Mouse (Mus musculus): ENCODE measurements at regions not wholly inside any gene's neighbourhood (a gene's known extent, or its start where the extent isn't known, plus 50 kb on each side); places are given as distances from the start of the nearest gene placed in this dataset.
"Not testable (repeated sequence)": the region's sequence is repeated elsewhere in the genome, so short reads cannot be mapped to it uniquely, and the experiment has no call there.

- DNase-seq (ENCODE audit: low spot score in 2 of 2): no peak
These were observed 619.8 kb downstream of the Anxa1 start for GRCm38 (mm10) chr19:19770990-19771389.

DNA sequence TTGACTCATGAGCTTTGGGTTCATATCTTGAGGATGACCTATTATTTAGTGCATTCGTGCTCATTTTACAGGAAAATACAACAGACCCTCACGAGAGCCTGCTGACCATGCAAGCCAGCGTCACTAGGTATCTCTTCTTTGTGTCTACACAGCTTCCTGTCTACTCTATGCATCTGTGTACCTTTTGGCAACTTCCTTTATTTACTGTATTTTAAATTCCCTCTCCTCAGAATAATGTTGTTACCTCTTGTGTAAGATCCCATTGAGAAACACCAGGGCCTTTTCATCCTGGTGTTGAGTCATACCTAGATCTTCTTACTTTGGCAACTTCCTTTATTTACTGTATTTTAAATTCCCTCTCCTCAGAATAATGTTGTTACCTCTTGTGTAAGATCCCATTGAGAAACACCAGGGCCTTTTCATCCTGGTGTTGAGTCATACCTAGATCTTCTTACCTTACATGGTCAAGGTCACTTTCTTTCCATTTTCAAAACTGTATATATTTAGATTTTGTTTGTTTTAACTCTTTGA is 639.1 kb upstream of the Rorb start:
- not testable (repeated sequence) for DNase-seq (ENCODE audit: low spot score in 2 of 2)

GRCm38 (mm10) chr19:19747821-19748488 is 637.0 kb upstream of the Rorb start:
- no peak for DNase-seq (ENCODE audit: low spot score in 2 of 2)

- peak; percentile 1 to 10 for DNase-seq (ENCODE audit: low spot score in 2 of 2)
These were observed 608.9 kb upstream of the Rorb start for GRCm38 (mm10) chr19:19719939-19720338.
